Mouse (Mus musculus) neutrophil, adult 5-6 weeks (primary cell): Measurements from ENCODE around the gene Sec24b. TPM values are rescaled to one million over a fixed set of nuclear protein-coding genes. Genes with fewer than 3 reads are reported as not detected.

Experiments used
- ATAC-seq: fragments of 151-379, 151-347 bp; 2 replicates; pipeline ENCODE4 v1.8.0; 2017; ENCODE audit warnings: mild to moderate bottlenecking, moderate TSS enrichment; ENCODE audit not compliant: insufficient number of reproducible peaks, poor library complexity, low FRiP score, severe bottlenecking; ENCODE audit errors: extremely low read depth
- total RNA-seq: library from RNA; stranded (forward); fragments of 200-1000 nt; gene quantifications from 2 replicates; pipeline ENCODE4 v1.2.3, GENCODE M21; 2017

The Sec24b gene
- total RNA-seq, 1 experiment from 2014 or later, result 93.3 TPM

- ATAC-seq, result no peak
Observed at GRCm38 (mm10) chr3:129940780-129941179, 120.6 kb downstream of the Sec24b start.

- no peak for ATAC-seq
Observed at GRCm38 (mm10) chr3:129939058-129939457, 122.3 kb downstream of the Sec24b start.

- ATAC-seq, result no peak
Observed at GRCm38 (mm10) chr3:129937848-129938247, 123.5 kb downstream of the Sec24b start.

- ATAC-seq, result no peak
Observed at GRCm38 (mm10) chr3:129936561-129936960, 124.8 kb downstream of the Sec24b start.

Other genes with a start within 250 kb of the Sec24b start
- gene Rrh, start 239.0 kb downstream of the Sec24b start, total RNA-seq, result 0.37 and 1.5 TPM in 2 replicates
- 4.1 and 6.3 TPM in 2 replicates for gene Gar1, start 230.2 kb downstream of the Sec24b start, total RNA-seq
- gene Cfi, start 225.7 kb downstream of the Sec24b start, total RNA-seq, result not detected in 2 replicates
- gene Pla2g12a, start 182.9 kb downstream of the Sec24b start, total RNA-seq, result 7.1 TPM in 2 replicates
- gene Casp6, start 160.1 kb downstream of the Sec24b start, total RNA-seq, result 11.8 and 15.9 TPM in 2 replicates
- gene Mcub, start 91.3 kb downstream of the Sec24b start, total RNA-seq, result 4.7 and 4.9 TPM in 2 replicates
- not detected in 2 replicates for gene Col25a1, start 69.9 kb upstream of the Sec24b start, total RNA-seq